Mouse (Mus musculus) forebrain, postnatal 0 days (tissue): ENCODE data around the gene Mcpt2. TPM values are rescaled to one million over a fixed set of nuclear protein-coding genes. Genes with fewer than 3 reads are reported as not detected.
"Not testable (repeated sequence)": the region's sequence is repeated elsewhere in the genome, so short reads cannot be mapped to it uniquely, and the experiment has no call there.

Experiments used
- ATAC-seq: fragments of 200-750 bp; cut with Nextera tagmentation; 2 replicates; pipeline ENCODE4 v1.8.0; 2017; ENCODE audit warnings: mild to moderate bottlenecking, moderate library complexity
- DNase-seq: peaks from one replicate; pipeline ENCODE4 v3.0.0-alpha.2; 2015
- H3K27ac ChIP-seq: fragments of 300-500 bp; sonication (generic); 2 replicates; pipeline ENCODE4 v1.5.1; 2014; ENCODE audit warnings: low read depth, mild to moderate bottlenecking, antibody characterized with exemption, low read length, moderate library complexity, mixed read lengths
- H3K27me3 ChIP-seq: fragments of 300-500 bp; sonication (generic); 2 replicates; pipeline ENCODE4 v1.6.1; 2014; ENCODE audit warnings: mild to moderate bottlenecking, low read length, mixed read lengths; ENCODE audit not compliant: insufficient read depth
- H3K36me3 ChIP-seq: fragments of 300-500 bp; sonication (generic); 2 replicates; pipeline ENCODE4 v1.6.1; 2014; ENCODE audit warnings: mild to moderate bottlenecking, moderate library complexity; ENCODE audit not compliant: insufficient read depth
- H3K4me1 ChIP-seq: fragments of 300-500 bp; sonication (generic); 2 replicates; pipeline ENCODE4 v1.6.1; 2014; ENCODE audit warnings: antibody characterized with exemption; ENCODE audit not compliant: insufficient read depth
- H3K4me2 ChIP-seq: fragments of 300-500 bp; sonication (generic); 2 replicates; pipeline ENCODE4 v1.6.1; 2014; ENCODE audit warnings: low read depth, mild to moderate bottlenecking, moderate library complexity
- H3K4me3 ChIP-seq: fragments of 300-500 bp; sonication (generic); 2 replicates; pipeline ENCODE4 v1.5.1; 2014; ENCODE audit warnings: low read depth, low read length, mixed read lengths
- H3K9ac ChIP-seq: fragments of 300-500 bp; sonication (generic); 2 replicates; pipeline ENCODE4 v1.6.1; 2014; ENCODE audit warnings: mild to moderate bottlenecking
- H3K9me3 ChIP-seq: fragments of 300-500 bp; sonication (generic); 2 replicates; pipeline ENCODE4 v1.6.1; 2016; ENCODE audit warnings: low read length
- CTCF ChIP-seq: sonication (generic); IDR thresholded peaks from 2 replicates; pipeline ENCODE4 v1.5.1; 2016; ENCODE audit warnings: antibody characterized with exemption, control low read depth, low read depth
- WGBS: fragments of 180-500 bp; shearing (Covaris S2); extraction: QIAGEN DNeasy Blood & Tissue Kit; methylation state at CpG from one replicate; pipeline ENCODE4 v1.1.7; 2014; 5-methylcytosine and 5-hydroxymethylcytosine counted together
- microRNA-seq, 2 experiments: library from miRNA; unstranded; fragments of <30 nt; microRNA quantifications; one replicate each; pipeline ENCODE4; 2016
- polyA plus RNA-seq: library from polyadenylated mRNA; unstranded; fragments of >200 nt; fragmentation: Nextera tagmentation; extraction: Ambion mirVana; gene quantifications from 2 replicates; pipeline ENCODE4 v1.2.1, GENCODE M21; 2015
- total RNA-seq: library from RNA; depleted of rRNA; stranded (reverse); fragments of >200 nt; gene quantifications from 2 replicates; pipeline ENCODE4 v1.2.3, GENCODE M21; 2014; rRNA removed

Gene Mcpt2
- total and polyA plus RNA-seq, 2 experiments from 2014 or later: not detected

DNA sequence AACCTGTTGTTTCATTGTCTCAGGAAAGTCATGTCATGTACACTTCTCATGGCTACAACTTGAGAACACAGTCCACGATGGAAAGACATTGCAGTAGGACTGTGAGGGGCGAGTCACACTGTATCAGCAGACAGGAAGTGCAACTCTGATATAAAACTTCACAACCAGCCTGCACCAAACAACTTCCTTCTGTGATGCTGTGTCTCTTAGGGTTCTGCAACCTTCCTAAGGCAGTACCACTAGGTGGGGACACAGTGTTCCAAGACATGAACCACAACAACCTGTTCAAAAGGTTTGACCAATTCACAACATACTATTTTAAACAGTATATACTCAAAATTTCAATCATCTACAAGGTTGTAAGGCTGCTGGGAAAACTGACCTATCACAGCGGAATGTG, 13.6 kb downstream of the Mcpt2 start:
- 89% methylated on average over 3 of the region's 3 CpGs for WGBS
- Histone ChIP-seq H3K4me3 (no peak overlapping the region), H3K36me3 (no peaks in the 10 kb centered on the region), H3K9me3 (no peaks in the 10 kb centered on the region), H3K4me1 (no peaks in the 10 kb centered on the region), H3K9ac (no peak overlapping the region), H3K27ac (no peak overlapping the region), H3K27me3 (no peaks in the 10 kb centered on the region), H3K4me2 (no peak overlapping the region)
- TF ChIP-seq CTCF: no peak
- DNase-seq (no peak), ATAC-seq (no peak)

DNA sequence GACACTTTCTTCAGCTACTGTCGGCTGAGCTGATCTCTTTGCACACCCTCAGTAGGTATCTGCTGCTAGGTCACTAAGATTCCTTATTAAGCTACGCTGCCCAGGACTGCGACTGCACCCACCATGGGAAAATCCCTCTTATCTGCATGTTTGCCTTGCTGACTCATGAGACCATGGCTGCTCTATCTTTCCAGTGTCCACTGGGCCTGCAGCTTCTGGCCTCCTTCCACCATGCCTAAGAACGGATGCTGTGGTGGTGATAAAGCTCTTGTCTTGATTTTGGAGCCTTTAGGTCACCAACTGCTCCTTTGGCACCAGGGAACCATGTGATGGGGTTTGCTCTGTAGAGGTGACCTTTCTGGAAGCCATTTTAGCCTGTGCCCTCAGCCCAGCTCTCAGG, 15.9 kb downstream of the Mcpt2 start:
- H3K27ac ChIP-seq: no peak overlapping the region
- no peak for TF ChIP-seq CTCF
- no peak overlapping the region for H3K9ac ChIP-seq
- ATAC-seq: no peak
- 86% methylated on average over 4 of the region's 4 CpGs for WGBS
- H3K27me3 ChIP-seq: no peaks in the 10 kb centered on the region
- H3K36me3 ChIP-seq: no peaks in the 10 kb centered on the region
- no peaks in the 10 kb centered on the region for H3K9me3 ChIP-seq
- no peak overlapping the region for H3K4me3 ChIP-seq
- no peaks in the 10 kb centered on the region for H3K4me1 ChIP-seq
- no peak overlapping the region for H3K4me2 ChIP-seq
- no peak for DNase-seq

DNA sequence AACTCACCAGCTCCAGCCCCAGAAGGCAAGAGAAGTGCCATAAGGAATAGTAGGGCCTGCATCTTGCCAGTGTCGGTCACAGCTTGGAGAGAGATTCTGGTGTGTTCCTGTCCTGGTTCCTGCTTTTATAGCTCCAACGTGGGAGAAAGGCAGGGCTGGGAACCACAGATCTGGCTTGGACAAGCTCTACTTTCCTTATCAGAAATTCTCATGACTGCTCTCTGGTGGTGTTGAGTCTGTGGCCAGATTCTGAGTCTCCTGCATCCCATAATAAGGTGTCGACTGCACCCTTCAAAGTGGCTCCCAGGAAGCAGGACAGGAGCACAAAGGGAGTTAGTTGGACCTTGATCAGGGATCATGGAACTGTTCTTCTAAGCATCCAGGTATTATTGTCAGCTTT, 20.4 kb downstream of the Mcpt2 start, which contains the start of gene Mcpt4:
Mcpt4 (minus strand) TSS at position 101 of the 400 bp plus-strand sequence.
- H3K27me3 ChIP-seq, H3K4me1 ChIP-seq, H3K9ac ChIP-seq, H3K4me2 ChIP-seq, DNase-seq, ATAC-seq, H3K9me3 ChIP-seq, H3K27ac ChIP-seq, H3K36me3 ChIP-seq, H3K4me3 ChIP-seq: not testable (repeated sequence)
- 85% methylated on average over 3 of the region's 3 CpGs for WGBS

DNA sequence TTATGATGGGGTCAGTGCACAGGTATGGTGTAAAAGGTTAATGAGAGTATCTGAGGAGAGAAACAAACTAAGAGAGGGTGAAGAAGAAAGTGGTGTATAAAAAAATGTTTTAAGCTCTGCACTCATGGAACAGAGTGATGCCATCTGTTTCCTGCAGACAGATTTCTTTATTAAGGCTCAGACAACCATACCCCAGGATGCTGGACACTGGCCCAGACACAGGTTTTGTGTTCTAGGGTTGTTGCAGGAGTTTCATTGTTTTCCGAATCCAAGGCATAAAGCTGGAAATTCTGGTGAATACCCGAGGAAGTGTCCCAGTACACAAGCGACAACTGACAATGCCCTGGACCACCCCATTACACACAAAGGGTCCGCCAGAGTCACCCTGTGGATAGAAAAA, 40.2 kb downstream of the Mcpt2 start:
- H3K27ac ChIP-seq: no peak overlapping the region
- H3K4me3 ChIP-seq: no peak overlapping the region
- ATAC-seq (no peak), DNase-seq (no peak)
- no peaks in the 10 kb centered on the region for H3K27me3 ChIP-seq
- no peaks in the 10 kb centered on the region for H3K9me3 ChIP-seq
- H3K4me1 ChIP-seq: no peaks in the 10 kb centered on the region
- WGBS: 46% methylated on average over 4 of the region's 4 CpGs
- H3K4me2 ChIP-seq: no peak overlapping the region
- H3K36me3 ChIP-seq: no peaks in the 10 kb centered on the region
- no peak for TF ChIP-seq CTCF
- no peak overlapping the region for H3K9ac ChIP-seq

DNA sequence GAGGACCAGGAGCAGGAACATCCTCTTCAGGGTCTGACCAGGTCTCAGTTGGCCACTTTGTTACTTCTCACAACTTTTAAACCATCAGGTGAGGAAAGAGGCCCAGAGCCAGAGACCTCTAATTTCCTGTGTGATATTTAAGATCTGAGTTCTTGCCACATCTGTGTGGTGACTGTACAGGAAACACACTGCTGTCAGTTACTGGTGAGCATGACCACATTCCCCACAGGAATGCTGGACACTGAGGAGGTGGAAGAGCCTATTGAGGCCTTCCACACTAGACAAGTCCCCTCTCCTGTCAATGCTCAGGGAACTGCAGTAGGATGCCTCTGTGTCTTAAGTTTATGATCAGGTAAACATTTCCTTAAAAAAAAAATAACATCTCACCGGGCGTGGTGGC, 43.3 kb downstream of the Mcpt2 start, which contains the start of gene Mcpt8:
Mcpt8 (minus strand) TSS at position 107 of the 400 bp plus-strand sequence.
- Histone ChIP-seq H3K4me1 (no peaks in the 10 kb centered on the region), H3K4me3 (no peak within 1 kb of the TSS), H3K4me2 (no peak within 1 kb of the TSS), H3K27me3 (no peaks in the 10 kb centered on the region), H3K36me3 (no peaks in the 10 kb centered on the region), H3K9ac (no peak within 1 kb of the TSS), H3K9me3 (no peaks in the 10 kb centered on the region), H3K27ac (no peak within 1 kb of the TSS)
- TF ChIP-seq CTCF: no peak
- no peak for ATAC-seq
- WGBS: 96% methylated on average over 2 of the region's 2 CpGs
- DNase-seq: no peak

DNA sequence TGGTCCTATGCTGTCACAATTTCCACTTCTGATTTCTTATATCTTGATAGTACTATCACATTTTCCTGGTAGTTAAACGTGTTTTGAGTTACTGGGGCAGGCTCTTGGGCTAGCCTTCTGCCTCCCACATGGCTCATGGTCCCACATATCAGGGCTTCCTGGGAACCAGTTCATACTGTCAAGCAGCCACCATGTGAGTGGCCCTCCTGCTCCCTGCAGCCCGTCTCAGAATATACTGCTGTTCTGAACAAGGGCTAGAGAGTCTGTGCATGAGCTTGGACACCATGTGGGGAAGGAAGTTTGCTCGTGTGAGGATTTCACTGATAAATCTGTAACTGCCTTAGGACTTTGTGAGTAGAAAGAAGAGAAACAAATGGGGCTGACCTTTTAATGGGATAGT, 44.9 kb downstream of the Mcpt2 start:
- H3K4me2 ChIP-seq: no peak overlapping the region
- WGBS: 77% methylated on average over 3 of the region's 3 CpGs
- no peak for TF ChIP-seq CTCF

DNA sequence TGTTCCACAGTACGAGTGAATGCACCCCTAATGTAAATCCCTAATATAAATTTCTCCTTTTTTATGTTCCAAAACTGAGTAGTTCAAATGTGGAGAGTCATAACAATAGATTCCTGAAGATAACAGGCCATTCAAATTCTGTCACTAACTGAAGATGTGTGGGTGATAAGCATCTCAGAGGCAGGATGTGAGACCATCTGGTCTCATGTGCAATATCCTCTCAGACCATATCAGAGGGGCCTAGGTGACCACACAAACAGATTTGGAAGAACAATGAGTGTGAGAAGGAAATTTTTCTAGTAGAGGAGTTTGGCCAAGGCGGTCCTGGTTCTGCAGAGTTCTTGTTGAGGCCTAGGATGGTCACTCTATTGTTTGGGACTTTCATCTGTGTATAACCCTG, 51.5 kb downstream of the Mcpt2 start:
- no peaks in the 10 kb centered on the region for H3K27me3 ChIP-seq
- H3K4me1 ChIP-seq: no peaks in the 10 kb centered on the region
- H3K9me3 ChIP-seq: no peaks in the 10 kb centered on the region
- H3K4me2 ChIP-seq: no peak overlapping the region
- ATAC-seq (no peak), DNase-seq (no peak)
- H3K36me3 ChIP-seq: no peaks in the 10 kb centered on the region
- 79% methylated on average over 2 of the region's 2 CpGs for WGBS
- no peak overlapping the region for H3K9ac ChIP-seq
- H3K27ac ChIP-seq: no peak overlapping the region
- H3K4me3 ChIP-seq: no peak overlapping the region
- TF ChIP-seq CTCF: no peak

More for the DNA sequence above, 44.9 kb downstream of the Mcpt2 start:
- H3K9ac ChIP-seq: no peak overlapping the region
- DNase-seq (no peak), ATAC-seq (no peak)
- H3K27ac ChIP-seq: no peak overlapping the region
- H3K9me3 ChIP-seq: no peaks in the 10 kb centered on the region
- H3K4me1 ChIP-seq: no peaks in the 10 kb centered on the region
- H3K4me3 ChIP-seq: no peak overlapping the region
- no peaks in the 10 kb centered on the region for H3K27me3 ChIP-seq
- no peaks in the 10 kb centered on the region for H3K36me3 ChIP-seq

Small RNA genes lying within 50 kb of the gene (microRNA-seq; reads per million reads assigned to microRNA genes)
- 0 reads per million in 2 experiments for gene Mir6949

Other genes with a start within 250 kb of the Mcpt2 start
- gene Nfatc4, start 218.9 kb upstream of the Mcpt2 start, total RNA-seq: 6.0 and 11.9 TPM in 2 replicates
- 3.2 and 3.9 TPM in 2 replicates for gene Nfatc4, start 218.9 kb upstream of the Mcpt2 start, polyA plus RNA-seq
- gene Nynrin, start 188.0 kb upstream of the Mcpt2 start, total RNA-seq: 24.2 and 28.5 TPM in 2 replicates
- gene Nynrin, start 188.0 kb upstream of the Mcpt2 start, polyA plus RNA-seq: 4.4 and 5.5 TPM in 2 replicates
- gene Cbln3, start 157.6 kb upstream of the Mcpt2 start, total RNA-seq: 0.29 and 0.46 TPM in 2 replicates
- gene Cbln3, start 157.6 kb upstream of the Mcpt2 start, polyA plus RNA-seq: 0.24 and 0.33 TPM in 2 replicates
- 13.6 and 20.0 TPM in 2 replicates for gene Khnyn, start 157.1 kb upstream of the Mcpt2 start, total RNA-seq
- 3.2 and 5.3 TPM in 2 replicates for gene Khnyn, start 157.1 kb upstream of the Mcpt2 start, polyA plus RNA-seq
- 96.2 and 103 TPM in 2 replicates for gene Sdr39u1, start 141.7 kb upstream of the Mcpt2 start, total RNA-seq
- gene Sdr39u1, start 141.7 kb upstream of the Mcpt2 start, polyA plus RNA-seq: 131 and 132 TPM in 2 replicates
- 0.76 and 2.6 TPM in 2 replicates for gene Cma1, start 97.4 kb upstream of the Mcpt2 start, total RNA-seq
- 3.7 and 4.4 TPM in 2 replicates for gene Cma1, start 97.4 kb upstream of the Mcpt2 start, polyA plus RNA-seq
- gene Cma2, start 91.1 kb upstream of the Mcpt2 start, total RNA-seq: not detected in 2 replicates
- not detected in 2 replicates for gene Cma2, start 91.1 kb upstream of the Mcpt2 start, polyA plus RNA-seq
- gene Mcpt1, start 24.1 kb upstream of the Mcpt2 start, total RNA-seq: not detected in 2 replicates
- not detected in 2 replicates for gene Mcpt1, start 24.1 kb upstream of the Mcpt2 start, polyA plus RNA-seq
- gene Mcpt9, start 11.5 kb upstream of the Mcpt2 start, total RNA-seq: not detected in 2 replicates
- not detected in 2 replicates for gene Mcpt9, start 11.5 kb upstream of the Mcpt2 start, polyA plus RNA-seq
- gene Mcpt4, start 20.3 kb downstream of the Mcpt2 start, total RNA-seq: 0.46 TPM in 1 of 2 replicates, not detected in the other
- 0.36 TPM in 1 of 2 replicates, not detected in the other for gene Mcpt4, start 20.3 kb downstream of the Mcpt2 start, polyA plus RNA-seq
- not detected in 2 replicates for gene Mcpt8, start 43.2 kb downstream of the Mcpt2 start, total RNA-seq
- not detected in 2 replicates for gene Mcpt8, start 43.2 kb downstream of the Mcpt2 start, polyA plus RNA-seq
- 0.92 TPM in 1 of 2 replicates, not detected in the other for gene Ctsg, start 60.5 kb downstream of the Mcpt2 start, total RNA-seq
- 0.41 TPM in 1 of 2 replicates, not detected in the other for gene Ctsg, start 60.5 kb downstream of the Mcpt2 start, polyA plus RNA-seq
- not detected in 2 replicates for gene Gzme, start 78.6 kb downstream of the Mcpt2 start, total RNA-seq
- gene Gzme, start 78.6 kb downstream of the Mcpt2 start, polyA plus RNA-seq: not detected in 2 replicates
- not detected in 2 replicates for gene Gzmd, start 90.6 kb downstream of the Mcpt2 start, total RNA-seq
- not detected in 2 replicates for gene Gzmd, start 90.6 kb downstream of the Mcpt2 start, polyA plus RNA-seq
- not detected in 2 replicates for gene Gzmg, start 117.5 kb downstream of the Mcpt2 start, total RNA-seq
- not detected in 2 replicates for gene Gzmg, start 117.5 kb downstream of the Mcpt2 start, polyA plus RNA-seq
- not detected in 2 replicates for gene Gzmn, start 132.6 kb downstream of the Mcpt2 start, total RNA-seq
- not detected in 2 replicates for gene Gzmn, start 132.6 kb downstream of the Mcpt2 start, polyA plus RNA-seq
- not detected in 2 replicates for gene Gzmf, start 169.4 kb downstream of the Mcpt2 start, total RNA-seq
- gene Gzmf, start 169.4 kb downstream of the Mcpt2 start, polyA plus RNA-seq: not detected in 2 replicates
- not detected in 2 replicates for gene Gzmc, start 192.6 kb downstream of the Mcpt2 start, total RNA-seq
- gene Gzmc, start 192.6 kb downstream of the Mcpt2 start, polyA plus RNA-seq: not detected in 2 replicates
- gene Gzmb, start 220.2 kb downstream of the Mcpt2 start, total RNA-seq: not detected in 2 replicates
- gene Gzmb, start 220.2 kb downstream of the Mcpt2 start, polyA plus RNA-seq: not detected in 2 replicates